Mouse (Mus musculus) spleen, postnatal 4 days (tissue): ENCODE results near the gene Spata33.
"Not testable (repeated sequence)": the region's sequence is repeated elsewhere in the genome, so short reads cannot be mapped to it uniquely, and the experiment has no call there.

ENCODE experiments used
- DNase-seq, 2 experiments: peaks; one replicate each; pipeline ENCODE4 v3.0.0; 2022; ENCODE audit warnings: low spot score in 2 of 2

Spata33 gene

DNA sequence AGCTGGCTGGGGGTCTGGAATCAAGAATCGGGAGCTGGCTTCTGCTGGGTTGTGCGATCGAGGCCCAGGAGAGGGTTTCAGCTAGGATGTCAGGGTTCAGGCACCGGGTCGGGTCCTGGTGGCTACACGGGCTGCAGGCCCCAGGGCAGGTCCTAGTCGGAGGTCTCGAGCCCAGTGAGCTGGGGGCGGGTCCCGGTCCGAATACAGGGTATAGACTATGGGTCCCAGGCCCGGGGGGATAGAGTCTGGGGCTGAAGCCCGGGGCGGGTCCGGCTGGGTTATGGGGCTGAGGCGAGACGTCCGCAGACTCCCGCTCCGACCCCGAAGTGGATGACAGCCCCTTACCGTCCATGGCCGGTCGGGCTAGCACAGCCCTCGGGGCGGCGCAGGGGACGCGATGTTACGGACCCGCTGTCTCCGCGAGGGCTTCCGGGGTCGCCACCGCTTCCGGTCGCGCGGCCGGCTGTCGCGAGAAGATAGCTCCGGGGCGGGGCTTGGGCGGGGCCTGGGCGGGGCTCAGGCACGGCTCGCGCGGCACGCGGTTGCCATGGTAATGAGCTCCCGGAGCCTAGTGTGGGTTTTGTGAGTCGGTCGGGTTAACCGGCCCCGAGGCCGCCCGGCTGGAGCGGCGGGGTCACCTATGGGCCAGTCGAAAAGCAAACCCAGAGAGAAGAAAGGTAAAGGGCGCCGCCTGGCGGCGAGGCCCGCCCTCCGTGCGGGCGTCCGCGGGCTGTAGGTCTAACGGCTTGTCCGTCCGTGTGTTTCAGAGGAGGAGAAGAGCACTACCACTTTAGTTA is at the start of gene Spata33, which contains the start of gene Chmp1a:
Gene Spata33, plus strand, starts transcription at position 512 of the 797 bp plus-strand sequence.
Gene Chmp1a, minus strand, starts transcription at position 443 of the 797 bp plus-strand sequence.
- peak; percentile 87 to 95 for DNase-seq

DNA sequence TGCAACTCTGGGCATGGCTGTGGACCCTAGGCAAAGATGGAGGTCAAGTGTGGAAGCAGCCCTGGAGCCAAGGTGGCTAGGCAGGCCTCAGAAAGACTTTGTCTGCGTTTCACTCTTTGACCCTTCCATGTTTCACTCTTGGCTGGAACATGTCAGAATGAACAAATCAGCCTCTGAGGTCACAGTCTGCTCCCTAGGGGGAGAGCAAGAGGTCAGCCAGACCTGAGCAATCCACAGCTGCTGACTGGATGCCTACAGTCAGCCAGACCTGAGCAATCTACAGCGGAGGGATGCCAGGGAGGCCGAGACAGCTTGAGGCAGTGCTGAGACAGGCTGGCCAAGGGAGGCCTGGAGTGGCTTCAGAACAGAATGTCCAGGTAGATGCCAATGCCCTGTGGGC is 31.2 kb upstream of the Spata33 start:
- no peak for DNase-seq

DNA sequence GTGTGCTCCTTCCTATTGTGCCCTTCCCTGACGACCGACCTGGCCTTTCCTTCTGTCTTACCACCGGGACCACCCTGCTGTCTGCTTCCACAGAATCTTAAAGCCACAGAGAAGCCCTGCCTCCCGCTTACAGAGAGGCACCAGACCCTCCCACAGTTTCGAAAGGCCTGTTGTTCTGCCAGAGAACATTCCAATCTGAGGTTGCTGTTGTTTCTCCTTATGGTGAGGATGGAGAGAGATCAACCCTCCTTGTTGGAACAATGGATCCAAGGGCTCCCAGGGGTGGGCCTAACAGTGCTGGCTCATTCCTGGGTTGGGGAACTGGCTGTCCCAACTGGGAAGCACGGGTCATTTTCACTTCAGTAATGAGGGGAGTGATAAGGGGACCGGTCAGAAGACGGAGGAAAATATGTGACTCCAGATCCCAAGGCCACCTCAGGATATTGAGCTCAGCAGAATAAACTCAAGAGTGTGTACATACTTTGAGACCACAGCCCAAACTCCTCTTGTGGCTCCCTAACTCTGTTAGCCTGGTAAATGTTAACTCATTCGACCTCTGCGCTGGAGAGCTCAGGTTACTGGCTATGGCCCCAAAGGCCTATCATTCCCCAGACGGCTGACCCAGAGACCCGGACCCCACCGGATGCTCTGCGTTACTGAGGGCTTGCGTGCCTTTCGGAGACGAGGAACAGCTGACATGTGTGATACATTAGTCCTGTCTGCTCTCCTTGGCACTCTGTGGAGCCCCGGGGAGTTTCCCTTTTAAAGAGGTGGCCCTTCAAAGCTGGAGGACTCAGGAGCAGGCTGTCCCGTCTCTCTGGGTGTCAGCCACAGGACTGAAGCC is 26.8 kb upstream of the Spata33 start, which contains the start of gene Dpep1:
Gene Dpep1, plus strand, starts transcription at position 677 of the 844 bp plus-strand sequence.
- no peak for DNase-seq

DNA sequence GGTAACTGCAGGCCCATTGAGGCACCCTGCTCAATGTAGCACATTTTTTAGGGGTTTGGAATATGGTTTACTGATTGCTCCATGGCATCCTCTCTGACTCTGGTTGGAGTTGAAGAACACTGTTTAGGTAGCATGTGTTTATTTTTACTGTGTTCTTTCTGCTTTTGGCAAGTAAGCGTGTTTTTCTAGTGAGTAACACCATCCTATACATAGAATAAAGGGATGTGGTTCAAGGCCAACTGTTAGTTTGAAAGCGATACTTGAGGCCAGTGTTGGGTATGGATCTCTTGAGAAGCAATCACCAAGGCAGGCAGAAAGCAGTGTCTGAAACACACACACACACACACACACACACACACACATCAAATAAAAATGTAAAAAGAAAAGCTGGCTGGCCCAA is 24.6 kb upstream of the Spata33 start:
- no peak for DNase-seq

DNA sequence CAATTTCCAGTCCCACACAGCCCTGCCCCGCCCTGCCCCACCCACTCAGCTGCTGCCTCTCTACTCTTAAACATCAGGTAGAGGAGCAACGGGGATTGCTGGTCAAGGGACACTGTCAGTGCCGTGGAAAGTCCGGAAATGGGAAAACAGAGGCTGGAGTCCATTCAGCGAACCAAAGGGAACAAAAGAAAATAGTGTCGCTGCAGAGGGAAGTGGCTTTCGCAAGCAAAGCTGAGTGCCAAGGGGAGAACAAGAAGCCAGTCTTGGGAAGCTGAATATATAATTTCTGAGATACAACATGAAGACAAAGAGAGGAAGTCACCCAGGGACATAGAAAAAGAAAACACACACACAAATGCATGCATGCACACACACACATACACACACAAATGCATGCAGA is 23.8 kb upstream of the Spata33 start:
- DNase-seq: no peak

DNA sequence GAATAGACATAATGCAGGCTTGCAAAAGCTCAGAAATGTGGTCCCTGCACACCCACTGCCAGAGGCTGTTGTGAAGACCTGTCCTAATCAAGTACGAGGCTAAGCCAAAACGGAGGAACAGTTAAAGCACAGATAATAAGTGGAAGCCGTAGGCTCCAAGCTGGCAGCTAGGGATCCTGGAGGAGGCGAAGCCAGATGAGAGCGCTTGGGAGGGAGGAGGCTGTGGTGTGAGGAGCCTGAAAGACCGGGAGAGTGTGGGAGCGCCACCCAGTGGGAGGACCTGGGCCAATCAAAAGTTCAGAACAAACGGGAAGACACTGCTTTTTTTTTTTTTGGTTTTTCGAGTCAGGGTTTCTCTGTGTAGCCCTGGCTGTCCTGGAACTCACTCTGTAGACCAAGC is 22.0 kb upstream of the Spata33 start:
- DNase-seq: peak; percentile 67 to 82

DNA sequence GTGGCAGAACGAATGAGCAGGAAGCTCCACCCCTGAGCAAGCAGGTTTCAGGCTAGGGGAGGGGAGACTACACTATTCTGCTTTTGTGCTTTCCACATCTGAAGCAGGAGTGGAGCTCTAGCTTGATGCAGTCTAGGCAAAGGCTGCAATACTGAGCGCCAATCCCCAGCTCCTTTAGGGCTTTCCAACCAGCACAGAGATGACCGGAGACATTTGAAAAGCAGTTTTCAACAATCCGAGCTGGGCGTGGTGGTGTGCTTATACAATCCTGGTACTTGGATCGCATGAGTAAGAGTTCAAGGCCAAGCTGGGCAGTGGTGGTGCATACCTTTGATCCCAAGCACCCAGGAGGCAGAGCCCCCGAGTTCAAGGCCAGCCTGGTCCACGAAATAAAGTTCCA is 20.7 kb upstream of the Spata33 start:
- no peak for DNase-seq

DNA sequence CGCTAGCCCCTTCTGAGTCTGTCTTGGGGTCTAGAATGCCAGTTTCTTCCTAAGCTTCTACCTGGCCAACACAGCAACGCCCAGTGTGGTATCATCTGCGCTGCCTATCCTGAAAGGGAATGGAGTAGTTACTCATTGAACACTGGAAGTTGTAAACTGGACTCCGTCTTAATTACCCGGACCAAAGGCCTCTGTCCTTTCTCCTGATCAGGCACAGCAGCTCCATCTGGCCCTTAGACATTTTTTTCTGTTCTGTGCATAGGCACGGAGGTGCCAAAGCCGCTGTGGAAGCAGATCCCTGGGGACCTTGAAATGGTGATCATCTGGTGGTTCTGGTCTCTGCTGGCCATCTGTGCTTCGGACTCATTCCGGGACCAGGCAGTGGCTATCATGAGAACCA is 18.9 kb upstream of the Spata33 start:
- no peak for DNase-seq

DNA sequence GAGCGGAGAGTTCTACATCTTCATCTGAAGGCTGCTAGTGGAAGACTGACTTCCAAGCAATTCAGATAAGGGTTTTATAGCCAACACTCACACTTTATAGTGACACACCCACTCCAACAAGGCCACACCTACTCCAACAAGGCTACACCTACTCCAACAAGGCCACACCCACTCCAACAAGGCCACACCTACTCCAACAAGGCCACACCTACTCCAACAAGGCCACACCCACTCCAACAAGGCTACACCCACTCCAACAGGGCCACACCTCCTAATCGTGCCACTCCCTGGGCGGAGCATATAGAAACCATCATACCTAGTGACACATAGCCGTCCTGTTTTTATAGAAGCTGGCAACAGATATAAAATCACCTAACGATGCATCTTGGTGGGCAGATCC is 15.6 kb upstream of the Spata33 start:
- peak; percentile 77 to 78 for DNase-seq

DNA sequence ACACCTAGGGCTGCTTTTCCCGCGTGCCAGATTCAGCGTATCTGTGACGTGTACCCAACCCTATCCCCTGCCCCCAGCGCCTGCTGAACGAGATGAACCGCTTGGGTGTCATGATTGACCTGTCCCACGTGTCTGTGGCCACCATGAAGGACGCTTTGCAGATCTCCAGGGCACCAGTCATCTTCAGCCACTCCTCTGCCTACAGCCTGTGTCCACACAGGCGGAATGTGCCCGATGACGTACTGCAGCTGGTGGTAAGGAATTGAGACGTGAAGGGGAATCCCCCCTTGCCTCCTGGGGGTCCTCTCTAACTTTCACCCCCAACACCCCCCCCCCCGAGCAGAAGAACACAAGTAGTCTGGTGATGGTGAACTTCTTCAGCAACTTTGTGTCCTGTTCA is 12.8 kb upstream of the Spata33 start:
- DNase-seq: no peak

DNA sequence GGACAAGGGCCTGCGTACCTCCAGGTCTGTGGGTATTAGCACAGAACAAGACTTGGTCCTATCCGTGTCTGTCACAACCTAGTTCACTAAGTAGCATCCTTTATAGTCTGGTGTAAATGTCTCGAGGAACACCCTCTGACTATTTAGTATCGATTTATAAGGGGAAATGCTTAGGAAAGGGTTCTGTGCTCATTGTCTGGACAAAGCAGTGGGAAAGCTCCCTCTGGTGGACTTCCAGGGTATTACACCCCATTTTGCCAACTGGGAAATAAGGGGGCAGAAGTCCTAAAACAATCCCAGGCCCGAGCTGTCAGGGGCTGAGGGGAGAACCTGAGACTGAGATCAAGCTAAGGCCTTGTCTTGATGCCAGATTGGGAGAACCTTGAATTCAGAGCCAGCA is 10.3 kb upstream of the Spata33 start:
- DNase-seq: peak; percentile 70 to 91

DNA sequence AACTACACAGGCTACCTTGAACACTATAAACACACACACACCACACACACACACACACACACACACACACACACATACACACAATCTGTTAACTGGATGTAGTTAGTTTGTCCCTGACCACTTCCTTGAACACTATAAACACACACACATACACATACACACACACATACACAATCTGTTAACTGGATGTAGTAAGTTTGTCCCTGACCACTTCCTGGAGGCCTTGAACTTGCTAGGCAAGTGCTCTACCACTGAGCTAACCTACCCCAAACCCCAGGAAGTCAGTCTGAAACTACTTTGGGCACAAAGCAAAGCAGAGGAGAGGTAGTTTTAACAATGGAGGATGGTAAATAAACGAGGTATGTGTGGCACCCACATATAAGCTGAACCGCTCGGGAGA is 9.1 kb upstream of the Spata33 start:
- DNase-seq: no peak

DNA sequence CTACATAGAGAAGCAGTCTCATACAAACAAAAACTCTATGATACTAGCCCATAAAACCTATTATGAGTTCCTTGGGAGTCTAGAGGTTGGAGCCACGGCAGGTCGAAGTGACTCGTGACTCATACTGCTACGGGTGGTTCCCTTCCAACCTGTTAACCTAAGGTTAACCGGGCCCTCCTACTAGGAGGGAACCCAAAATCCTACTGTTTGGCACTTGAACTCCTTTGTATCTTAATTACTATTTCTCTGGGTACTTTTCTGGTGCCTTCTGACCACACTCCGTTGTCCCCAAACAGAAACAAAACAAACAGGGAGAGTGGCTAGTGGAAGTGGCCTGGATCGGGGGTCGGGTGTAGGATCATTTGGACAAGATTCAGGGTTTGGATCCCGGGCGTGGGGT is 756 bp upstream of the Spata33 start:
- DNase-seq: no peak

DNA sequence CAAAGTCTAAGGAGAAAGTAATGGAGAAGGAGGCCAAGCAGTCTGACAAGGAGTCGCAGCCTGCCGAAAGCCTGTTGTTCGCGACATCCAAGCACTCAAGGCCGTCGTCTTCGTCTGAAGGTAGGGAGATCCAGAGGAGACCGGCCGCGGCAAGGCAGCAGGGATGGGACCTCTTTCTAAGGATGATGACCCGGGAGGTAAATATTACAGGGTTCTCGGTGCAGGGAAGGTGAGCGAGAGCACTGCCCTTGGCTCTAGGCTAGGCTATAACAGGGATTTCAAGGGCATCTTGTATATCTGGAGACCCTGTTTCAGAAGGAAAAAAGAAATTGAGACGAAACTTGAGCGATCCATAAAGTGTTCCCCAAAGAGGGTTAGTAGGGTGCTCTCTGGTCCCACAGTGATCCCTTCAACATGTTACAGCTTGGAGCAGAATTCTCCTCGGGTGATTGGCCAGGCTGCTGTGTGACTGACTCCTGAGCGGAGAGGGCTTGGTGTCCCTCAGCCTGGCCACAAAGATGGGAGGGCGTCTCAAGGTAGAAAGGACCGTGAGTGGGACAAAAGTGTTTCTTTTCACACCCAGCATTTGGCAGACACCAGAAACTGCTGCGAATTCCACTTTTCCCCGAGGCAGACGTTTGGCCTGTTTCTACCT is 613 bp downstream of the Spata33 start:
- no peak for DNase-seq

DNA sequence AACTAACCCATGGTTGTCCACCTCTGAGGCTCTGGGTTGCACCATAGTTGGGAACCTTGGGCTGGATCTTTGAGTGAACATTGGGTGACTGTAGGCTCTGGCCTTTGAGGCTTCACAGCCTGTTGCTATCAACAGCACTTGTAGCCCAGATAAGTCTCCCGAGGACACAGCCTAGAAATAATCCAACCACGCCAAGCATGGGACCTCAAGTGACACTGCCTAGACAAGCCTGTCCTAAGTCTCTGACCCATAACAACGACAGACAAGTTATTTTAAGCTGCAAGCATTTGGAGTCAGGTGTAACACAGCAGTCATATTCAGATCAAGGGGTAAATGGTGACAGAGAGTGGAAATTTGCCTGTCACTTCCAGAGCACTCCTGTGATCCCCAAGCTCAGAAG is 2.8 kb downstream of the Spata33 start:
- DNase-seq: no peak

DNA sequence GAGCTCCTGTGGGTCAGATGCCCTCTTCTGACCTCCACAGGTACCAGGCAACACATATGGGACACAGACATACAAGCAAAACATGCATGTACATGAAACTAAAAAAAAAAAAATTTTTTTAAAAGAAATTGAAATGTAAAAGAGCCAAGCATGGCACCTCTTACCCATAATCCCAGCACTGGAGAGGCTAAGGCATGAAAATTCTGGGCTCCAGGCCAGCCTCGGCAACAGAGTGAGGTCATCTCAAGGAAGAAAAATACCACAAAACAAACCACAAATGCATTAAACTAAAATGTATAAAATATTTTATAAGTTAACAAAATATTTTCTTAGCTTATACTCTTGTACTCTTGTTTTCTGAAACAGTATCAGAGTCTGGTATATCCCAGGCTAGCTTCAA is 8.3 kb downstream of the Spata33 start:
- DNase-seq: no peak

DNA sequence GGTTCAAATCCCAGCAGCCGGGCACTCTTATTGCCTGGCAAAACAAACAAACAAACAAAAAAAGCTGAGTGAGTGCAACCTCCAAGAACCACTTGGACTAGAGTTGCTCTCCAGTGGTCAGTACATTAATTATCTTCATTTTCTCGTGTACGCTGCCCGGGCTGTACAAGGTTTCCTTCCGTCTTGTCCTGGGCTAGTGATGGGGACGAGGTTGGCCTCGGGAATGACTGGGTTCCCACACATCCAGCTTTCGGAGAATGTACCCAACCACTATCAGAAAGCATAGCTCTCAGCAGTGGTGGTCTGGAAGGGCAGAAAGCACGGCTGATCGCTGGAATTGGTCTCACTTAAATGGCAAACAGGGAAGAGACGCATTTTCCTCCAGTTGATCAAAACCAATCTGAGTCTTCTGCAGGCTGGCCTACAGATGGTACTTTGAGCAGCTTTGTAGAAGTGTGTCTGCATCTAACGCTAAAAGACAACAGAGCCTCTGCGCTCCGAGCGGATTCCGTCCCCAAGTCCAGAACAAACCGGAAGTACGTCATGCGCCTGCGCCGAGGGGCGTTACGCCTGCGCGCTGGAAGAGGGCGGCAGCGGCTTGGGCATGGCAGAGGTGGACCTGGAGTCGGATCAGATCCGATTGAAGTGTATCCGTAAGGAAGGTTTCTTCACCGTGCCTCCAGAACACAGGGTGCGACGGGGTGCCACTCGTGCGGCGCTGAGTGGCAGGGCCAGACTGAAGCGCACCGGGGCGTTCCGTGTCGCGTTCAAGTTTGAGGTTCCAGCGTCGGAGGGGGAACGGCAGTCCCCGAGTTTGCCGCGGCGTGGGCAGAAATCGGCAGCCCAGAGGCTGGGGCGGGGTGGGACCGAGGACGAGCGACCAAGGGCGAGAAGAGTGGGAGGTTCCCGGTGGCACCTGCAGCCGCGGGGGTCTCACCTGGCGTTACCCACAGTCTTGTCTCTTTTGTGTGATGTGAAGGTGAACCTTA is 11.9 kb downstream of the Spata33 start, which contains the start of gene Cdk10:
Gene Cdk10, plus strand, starts transcription at position 565 of the 989 bp plus-strand sequence.
- peak; percentile 89 to 96 for DNase-seq

DNA sequence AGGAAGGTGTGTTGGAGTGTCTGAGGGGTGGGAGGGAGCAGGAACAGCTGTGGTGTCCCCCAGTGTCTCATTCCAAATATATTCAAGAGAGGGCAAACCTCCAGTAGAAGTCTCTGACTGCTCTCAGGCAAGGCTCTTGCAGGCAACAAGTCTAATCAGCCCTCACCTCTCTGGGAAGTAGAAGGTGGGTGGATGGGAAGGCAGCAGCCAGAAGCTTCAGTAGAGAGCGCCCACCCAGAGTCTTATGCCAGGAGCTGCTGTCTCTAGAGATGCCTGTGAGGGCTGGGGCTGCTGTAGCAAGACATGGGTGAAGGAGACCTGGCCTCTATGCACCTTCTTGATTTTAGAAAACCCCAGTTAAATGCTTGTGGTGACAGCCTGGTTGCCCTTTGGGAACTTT is 15.8 kb downstream of the Spata33 start:
- no peak for DNase-seq

DNA sequence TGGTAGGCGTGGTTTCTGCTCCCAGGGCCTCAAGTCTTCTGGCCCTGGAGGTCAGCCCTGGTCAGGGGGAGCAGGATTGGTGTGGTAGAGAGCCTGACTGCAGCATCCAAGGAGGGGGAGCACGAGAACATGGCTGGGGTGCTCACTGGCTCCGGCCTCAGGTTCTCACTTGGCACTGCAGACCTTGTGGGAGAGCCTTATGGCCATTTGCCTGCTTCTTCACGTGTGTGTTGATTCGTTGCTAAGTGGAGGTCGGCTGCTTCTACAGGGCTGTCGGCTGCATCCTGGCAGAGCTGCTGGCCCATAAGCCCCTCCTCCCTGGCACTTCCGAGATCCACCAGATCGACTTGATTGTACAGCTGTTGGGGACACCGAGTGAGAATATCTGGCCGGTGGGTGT is 17.7 kb downstream of the Spata33 start:
- not testable (repeated sequence) for DNase-seq

DNA sequence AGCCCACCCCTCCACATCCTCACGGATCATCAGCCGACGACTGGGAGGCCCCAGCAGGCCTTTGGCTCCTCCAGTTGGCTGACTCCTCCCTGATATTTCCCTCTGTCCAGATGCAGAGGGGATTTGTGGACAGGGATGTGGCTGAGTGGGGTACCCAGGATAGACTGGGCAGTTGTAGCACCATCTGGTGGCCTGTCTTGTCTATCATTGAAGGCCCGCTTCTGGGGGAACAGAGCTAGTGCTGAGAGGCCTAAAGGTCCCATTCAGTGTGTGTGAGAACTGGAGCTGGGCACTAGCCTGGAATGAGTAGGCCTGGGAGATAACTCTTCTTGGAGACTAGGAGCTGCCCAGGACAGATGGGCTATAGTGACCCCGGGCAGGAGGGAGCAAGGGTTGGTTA is 19.1 kb downstream of the Spata33 start:
- no peak for DNase-seq

DNA sequence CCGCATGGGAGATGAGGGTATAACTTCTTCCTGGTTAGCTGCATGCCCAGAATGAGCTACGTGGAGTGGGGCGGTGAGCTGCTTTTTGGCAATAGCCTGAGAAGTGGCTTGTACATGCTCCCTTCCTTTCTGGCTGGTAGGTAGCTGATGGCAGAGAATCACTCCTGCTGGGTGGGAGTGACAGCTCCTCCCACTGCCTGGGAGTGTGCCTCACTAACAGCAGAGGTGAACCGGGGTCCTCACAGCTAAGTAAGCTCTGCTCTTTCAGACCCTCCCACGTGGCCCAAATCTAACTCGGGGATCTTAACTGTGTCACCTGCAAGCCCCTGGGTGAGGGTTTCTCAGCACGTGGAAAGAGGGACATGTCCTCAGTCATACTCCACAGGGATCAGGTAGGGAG is 19.9 kb downstream of the Spata33 start:
- DNase-seq: no peak
